Mouse (Mus musculus) cerebellum, adult 18-20 months (tissue): Measurements from ENCODE around the gene Fosb.
A peak's percentile ranks its signal among the peaks of the same experiment; 100 is the strongest.

Experiments
- DNase-seq, 2 experiments: peaks; one replicate each; pipeline ENCODE4 v3.0.0; 2021

Fosb gene

GRCm38 (mm10) chr7:19305796-19306765 lies 3.8 kb downstream of the Fosb start:
- no peak for DNase-seq

GRCm38 (mm10) chr7:19305413-19305735 lies 4.5 kb downstream of the Fosb start:
- DNase-seq, result no peak

- DNase-seq, result no peak
Observed at GRCm38 (mm10) chr7:19304501-19305412, 5.1 kb downstream of the Fosb start.

- DNase-seq, result peak; percentile 84 to 90
Observed at GRCm38 (mm10) chr7:19303770-19304169, 6.1 kb downstream of the Fosb start.

GRCm38 (mm10) chr7:19303046-19303305 lies 6.9 kb downstream of the Fosb start:
- DNase-seq, result no peak

- no peak for DNase-seq
Observed at GRCm38 (mm10) chr7:19302264-19303045, 7.4 kb downstream of the Fosb start.

GRCm38 (mm10) chr7:19301461-19302263 lies 8.2 kb downstream of the Fosb start:
- DNase-seq, result peak in 1 of 2 experiments; percentile 39

GRCm38 (mm10) chr7:19300501-19301421 lies 9.1 kb downstream of the Fosb start:
- peak; percentile 83 to 88 for DNase-seq

GRCm38 (mm10) chr7:19299194-19299593 lies 10.7 kb downstream of the Fosb start:
- peak in 1 of 2 experiments; percentile 58 for DNase-seq

GRCm38 (mm10) chr7:19297794-19298193 lies 12.1 kb downstream of the Fosb start:
- DNase-seq, result no peak

- DNase-seq, result no peak
Observed at GRCm38 (mm10) chr7:19297034-19297433, 12.8 kb downstream of the Fosb start.

GRCm38 (mm10) chr7:19295503-19296185 lies 14.2 kb downstream of the Fosb start:
- peak; percentile 98 for DNase-seq

GRCm38 (mm10) chr7:19290969-19291596 lies 18.8 kb downstream of the Fosb start:
- no peak for DNase-seq

GRCm38 (mm10) chr7:19284763-19285162 lies 25.1 kb downstream of the Fosb start:
- peak; percentile 69 to 74 for DNase-seq

- no peak for DNase-seq
Observed at GRCm38 (mm10) chr7:19283406-19283804, 26.4 kb downstream of the Fosb start.

GRCm38 (mm10) chr7:19282791-19283405 lies 27.0 kb downstream of the Fosb start:
- peak; percentile 66 to 67 for DNase-seq

- DNase-seq, result peak; percentile 92 to 94
Observed at GRCm38 (mm10) chr7:19282385-19282784, 27.5 kb downstream of the Fosb start, which contains the start of gene Rtn2. TSS of gene Rtn2 (plus strand) at chr7:19282624.

GRCm38 (mm10) chr7:19281680-19282304 lies 28.1 kb downstream of the Fosb start:
- DNase-seq, result peak; percentile 51 to 73
